Mouse (Mus musculus): ENCODE data around the gene Lpgat1. TPM values are rescaled to one million over a fixed set of nuclear protein-coding genes. Genes with fewer than 3 reads are reported as not detected.

Lpgat1 gene
- polyA plus RNA-seq, 1 experiment from 2014 or later: 31.0 TPM

DNA sequence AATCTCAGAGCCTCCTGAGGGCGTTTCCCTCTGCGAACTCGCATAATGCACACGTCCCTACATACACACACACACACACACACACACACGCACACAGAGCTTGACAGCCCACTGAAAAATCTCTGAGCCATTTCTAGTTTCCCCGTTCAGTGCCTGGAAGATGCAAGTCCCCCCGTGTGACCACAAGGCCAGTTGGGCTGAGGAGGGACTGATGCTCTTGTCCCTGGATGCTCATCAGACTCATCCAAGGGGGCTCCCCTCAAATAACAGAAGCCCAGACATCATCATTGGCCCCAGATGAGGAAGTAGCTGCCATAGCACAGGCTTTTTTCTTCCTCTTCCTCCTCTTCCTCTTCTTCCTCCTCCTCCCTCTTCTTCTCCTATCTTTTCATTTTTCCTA, 90.3 kb downstream of the Lpgat1 start:
- ATAC-seq: no peak
- WGBS: 93% methylated on average over 7 of the region's 7 CpGs
- no peak overlapping the region for H3K4me2 ChIP-seq (ENCODE audit: low read length)
- no peak overlapping the region for H3K27ac ChIP-seq (ENCODE audit: low read length)
- H3K4me3 ChIP-seq (ENCODE audit: low read depth, low read length): no peak overlapping the region
- H3K9ac ChIP-seq (ENCODE audit: low read depth, low read length): no peak overlapping the region
- no peaks in the 10 kb centered on the region for H3K9me3 ChIP-seq (replicated peaks; ENCODE audit: control insufficient read depth, low read length, poor library complexity, severe bottlenecking)
- no peaks in the 10 kb centered on the region for H3K27me3 ChIP-seq (ENCODE audit: control insufficient read depth, insufficient read depth, low read depth, low read length)
- no peaks in the 10 kb centered on the region for H3K36me3 ChIP-seq (ENCODE audit: control insufficient read depth, insufficient read depth, low read length)
- H3K4me1 ChIP-seq (ENCODE audit: control insufficient read depth, insufficient read depth, low read length): no peaks in the 10 kb centered on the region

DNA sequence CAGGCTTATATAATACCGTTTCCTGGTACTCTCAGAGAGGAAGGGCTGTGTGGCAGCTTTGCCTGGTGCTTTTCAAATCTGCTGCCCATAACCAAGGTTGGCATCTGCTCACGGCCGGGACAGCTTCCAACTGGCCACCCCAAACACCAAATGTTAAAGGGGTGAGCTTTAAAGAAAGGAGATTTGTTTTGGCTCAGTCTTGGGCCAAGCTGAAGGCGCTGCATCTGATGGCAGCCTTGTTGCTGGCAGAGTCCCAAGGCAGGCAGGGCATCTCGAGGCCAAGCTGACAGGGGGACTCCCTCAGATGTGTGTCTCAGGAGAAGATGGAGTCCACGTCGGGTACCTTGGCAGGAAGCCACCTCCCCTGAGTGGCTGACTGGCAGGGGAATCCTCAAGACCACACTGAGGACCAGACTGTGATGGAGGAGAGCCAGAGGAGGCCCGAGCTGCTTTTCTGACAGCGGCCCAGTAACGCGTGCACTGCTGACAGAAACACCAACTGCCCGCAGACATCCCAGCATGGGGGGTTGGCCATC, 91.1 kb downstream of the Lpgat1 start:
- H3K4me2 ChIP-seq (ENCODE audit: low read length): no peak overlapping the region
- no peaks in the 10 kb centered on the region for H3K27me3 ChIP-seq (ENCODE audit: control insufficient read depth, insufficient read depth, low read depth, low read length)
- H3K4me3 ChIP-seq (ENCODE audit: low read depth, low read length): no peak overlapping the region
- no peaks in the 10 kb centered on the region for H3K9me3 ChIP-seq (replicated peaks; ENCODE audit: control insufficient read depth, low read length, poor library complexity, severe bottlenecking)
- H3K4me1 ChIP-seq (ENCODE audit: control insufficient read depth, insufficient read depth, low read length): no peaks in the 10 kb centered on the region
- 69% methylated on average over 12 of the region's 12 CpGs for WGBS
- ATAC-seq: peak; percentile 95
- no peak overlapping the region for H3K9ac ChIP-seq (ENCODE audit: low read depth, low read length)
- H3K27ac ChIP-seq (ENCODE audit: low read length): no peak overlapping the region
- H3K36me3 ChIP-seq (ENCODE audit: control insufficient read depth, insufficient read depth, low read length): no peaks in the 10 kb centered on the region

DNA sequence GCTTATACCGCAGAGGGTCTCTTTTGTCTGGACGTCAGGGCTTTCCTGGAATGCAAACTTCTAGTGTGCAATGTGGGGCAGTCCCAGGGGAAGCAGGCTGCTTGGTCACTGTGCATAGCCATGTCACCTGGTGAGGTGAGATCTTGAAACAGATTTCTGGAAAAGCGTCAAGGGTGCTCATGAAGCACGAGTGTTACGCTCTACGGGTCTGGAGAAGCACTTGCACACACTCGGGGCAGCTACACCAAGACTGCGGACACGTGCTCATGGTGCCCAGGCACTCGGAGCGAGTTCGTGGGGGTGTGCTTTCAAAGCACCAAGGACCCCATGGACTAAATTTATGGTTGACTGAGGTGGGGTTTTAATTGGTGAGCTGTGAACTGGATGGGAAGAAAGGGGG, 94.1 kb downstream of the Lpgat1 start:
- Histone ChIP-seq H3K36me3 (ENCODE audit: control insufficient read depth, insufficient read depth, low read length) (no peaks in the 10 kb centered on the region), H3K9ac (ENCODE audit: low read depth, low read length) (no peak overlapping the region), H3K4me3 (ENCODE audit: low read depth, low read length) (no peak overlapping the region), H3K9me3 (replicated peaks; ENCODE audit: control insufficient read depth, low read length, poor library complexity, severe bottlenecking) (no peaks in the 10 kb centered on the region), H3K27ac (ENCODE audit: low read length) (no peak overlapping the region), H3K4me1 (ENCODE audit: control insufficient read depth, insufficient read depth, low read length) (no peaks in the 10 kb centered on the region), H3K4me2 (ENCODE audit: low read length) (no peak overlapping the region), H3K27me3 (ENCODE audit: control insufficient read depth, insufficient read depth, low read depth, low read length) (no peaks in the 10 kb centered on the region)
- 84% methylated on average over 12 of the region's 12 CpGs for WGBS
- no peak for ATAC-seq

DNA sequence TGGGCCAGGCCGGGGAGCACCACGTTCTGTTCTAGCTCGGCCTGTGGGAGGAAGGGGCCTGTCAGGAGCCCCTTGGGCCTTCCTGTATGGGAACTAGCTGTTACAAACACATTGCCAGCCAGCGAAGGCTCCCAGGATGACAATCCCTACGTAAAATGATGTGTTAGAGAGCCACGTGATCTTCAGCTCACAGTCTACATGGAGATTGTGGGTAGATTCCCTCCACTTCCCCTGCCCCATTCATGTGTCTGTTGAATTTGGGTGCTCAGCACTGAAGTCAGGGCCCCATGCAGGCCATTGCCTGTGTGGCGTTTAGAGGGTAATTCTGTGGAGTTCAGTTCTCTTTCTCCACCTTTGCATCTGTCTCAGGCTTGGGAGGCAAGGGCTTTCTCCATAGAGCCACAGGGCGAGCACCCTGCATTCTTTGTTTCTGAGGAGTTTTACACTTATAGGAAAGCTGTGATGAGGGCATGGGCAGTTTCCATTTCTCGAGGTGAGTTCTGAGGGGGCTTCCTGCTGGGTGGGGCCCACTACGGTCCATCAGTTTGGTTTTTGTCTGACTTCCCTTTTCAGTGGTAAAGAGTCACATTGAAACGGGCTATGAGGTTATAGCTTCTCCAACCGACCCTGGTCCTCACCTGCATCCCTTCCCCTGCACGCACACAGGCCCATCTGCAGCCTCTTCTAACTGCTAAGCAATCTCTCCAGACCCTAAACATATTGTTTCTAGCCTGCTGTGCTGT, 95.5 kb downstream of the Lpgat1 start:
- 89% methylated on average over 13 of the region's 13 CpGs for WGBS
- Histone ChIP-seq H3K4me2 (ENCODE audit: low read length) (no peak overlapping the region), H3K9ac (ENCODE audit: low read depth, low read length) (no peak overlapping the region), H3K4me1 (ENCODE audit: control insufficient read depth, insufficient read depth, low read length) (peaks cover 2% of the 10 kb centered on the region; the same call in 1 of the 2 replicates), H3K9me3 (replicated peaks; ENCODE audit: control insufficient read depth, low read length, poor library complexity, severe bottlenecking) (no peaks in the 10 kb centered on the region), H3K27me3 (ENCODE audit: control insufficient read depth, insufficient read depth, low read depth, low read length) (no peaks in the 10 kb centered on the region), H3K27ac (ENCODE audit: low read length) (no peak overlapping the region), H3K36me3 (ENCODE audit: control insufficient read depth, insufficient read depth, low read length) (no peaks in the 10 kb centered on the region), H3K4me3 (ENCODE audit: low read depth, low read length) (no peak overlapping the region)
- no peak for ATAC-seq

DNA sequence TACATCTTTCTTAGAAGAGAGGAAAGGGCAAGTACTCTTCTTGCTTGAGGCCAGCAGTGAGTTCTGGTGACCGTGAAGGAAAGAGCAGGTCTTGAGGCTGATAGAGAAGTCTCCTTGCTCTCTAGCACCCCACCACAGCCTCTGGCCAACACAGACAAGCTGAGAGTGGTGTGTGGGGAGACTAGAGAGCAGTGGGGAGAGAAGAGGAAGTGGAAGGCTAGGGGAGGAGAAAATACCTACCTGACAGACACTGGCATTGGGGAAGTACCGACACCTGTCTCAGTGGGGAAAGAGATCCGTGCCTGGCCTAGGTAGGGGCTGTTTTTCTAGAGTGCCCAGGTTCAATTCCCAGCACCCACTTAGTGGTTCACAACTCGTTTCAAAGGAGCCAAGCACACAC, 96.6 kb downstream of the Lpgat1 start:
- Histone ChIP-seq H3K36me3 (ENCODE audit: control insufficient read depth, insufficient read depth, low read length) (no peaks in the 10 kb centered on the region), H3K27ac (ENCODE audit: low read length) (no peak overlapping the region), H3K9ac (ENCODE audit: low read depth, low read length) (no peak overlapping the region), H3K4me1 (ENCODE audit: control insufficient read depth, insufficient read depth, low read length) (peaks cover 3% of the 10 kb centered on the region; the same call in 1 of the 2 replicates), H3K9me3 (replicated peaks; ENCODE audit: control insufficient read depth, low read length, poor library complexity, severe bottlenecking) (no peaks in the 10 kb centered on the region), H3K4me2 (ENCODE audit: low read length) (no peak overlapping the region), H3K4me3 (ENCODE audit: low read depth, low read length) (no peak overlapping the region), H3K27me3 (ENCODE audit: control insufficient read depth, insufficient read depth, low read depth, low read length) (no peaks in the 10 kb centered on the region)
- no peak for ATAC-seq
- WGBS: 81% methylated on average over 4 of the region's 4 CpGs

DNA sequence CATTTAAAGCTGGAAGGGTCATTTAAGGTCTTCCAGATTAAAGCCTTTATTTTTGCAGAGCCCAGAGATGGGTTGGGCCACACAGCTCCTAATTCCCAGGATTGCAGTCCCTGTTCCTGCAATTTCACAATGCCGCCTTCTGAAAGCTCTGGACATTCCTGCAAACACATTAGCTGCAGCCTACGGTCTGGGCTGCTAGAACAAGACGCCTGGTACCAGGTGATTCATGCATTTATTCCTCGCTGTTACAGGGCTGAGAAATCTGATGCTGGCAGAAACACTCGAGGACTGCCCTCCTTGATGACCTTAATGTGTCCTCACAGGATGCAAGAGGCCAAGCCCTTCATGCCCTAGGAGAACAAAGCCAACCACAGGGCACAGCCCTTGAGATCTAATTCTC, 97.3 kb downstream of the Lpgat1 start:
- Histone ChIP-seq H3K27me3 (ENCODE audit: control insufficient read depth, insufficient read depth, low read depth, low read length) (no peaks in the 10 kb centered on the region), H3K36me3 (ENCODE audit: control insufficient read depth, insufficient read depth, low read length) (no peaks in the 10 kb centered on the region), H3K4me3 (ENCODE audit: low read depth, low read length) (no peak overlapping the region), H3K9ac (ENCODE audit: low read depth, low read length) (no peak overlapping the region), H3K27ac (ENCODE audit: low read length) (no peak overlapping the region), H3K9me3 (replicated peaks; ENCODE audit: control insufficient read depth, low read length, poor library complexity, severe bottlenecking) (no peaks in the 10 kb centered on the region), H3K4me1 (ENCODE audit: control insufficient read depth, insufficient read depth, low read length) (peaks cover 3% of the 10 kb centered on the region; the same call in 1 of the 2 replicates), H3K4me2 (ENCODE audit: low read length) (no peak overlapping the region)
- WGBS: 66% methylated on average over 5 of the region's 5 CpGs
- no peak for ATAC-seq

DNA sequence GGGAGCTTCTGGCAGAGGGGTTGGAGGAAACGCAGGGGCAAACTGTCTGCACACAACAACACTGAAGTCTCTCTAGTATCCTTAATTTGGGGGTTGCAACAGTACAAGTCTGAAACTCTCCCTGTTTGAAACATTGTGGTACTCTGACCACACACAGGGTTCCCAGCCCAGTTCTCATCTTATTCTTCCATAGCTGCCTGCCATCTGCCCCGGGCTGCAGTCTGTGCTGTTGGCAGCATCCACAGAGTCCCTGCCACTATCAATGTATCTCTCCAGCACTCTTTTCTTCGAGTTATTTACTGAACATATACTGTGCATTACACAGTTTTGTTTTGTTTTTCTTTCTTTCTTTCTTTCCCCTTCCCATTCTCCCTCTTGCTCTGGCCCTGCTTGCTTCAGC, 99.0 kb downstream of the Lpgat1 start:
- H3K36me3 ChIP-seq (ENCODE audit: control insufficient read depth, insufficient read depth, low read length): no peaks in the 10 kb centered on the region
- peaks cover 8% of the 10 kb centered on the region for H3K4me1 ChIP-seq (ENCODE audit: control insufficient read depth, insufficient read depth, low read length)
- no peaks in the 10 kb centered on the region for H3K9me3 ChIP-seq (replicated peaks; ENCODE audit: control insufficient read depth, low read length, poor library complexity, severe bottlenecking)
- H3K4me3 ChIP-seq (ENCODE audit: low read depth, low read length): no peak overlapping the region
- H3K4me2 ChIP-seq (ENCODE audit: low read length): no peak overlapping the region
- no peaks in the 10 kb centered on the region for H3K27me3 ChIP-seq (ENCODE audit: control insufficient read depth, insufficient read depth, low read depth, low read length)
- 75% methylated on average over 3 of the region's 3 CpGs for WGBS
- ATAC-seq: no peak
- H3K9ac ChIP-seq (ENCODE audit: low read depth, low read length): no peak overlapping the region
- no peak overlapping the region for H3K27ac ChIP-seq (ENCODE audit: low read length)

DNA sequence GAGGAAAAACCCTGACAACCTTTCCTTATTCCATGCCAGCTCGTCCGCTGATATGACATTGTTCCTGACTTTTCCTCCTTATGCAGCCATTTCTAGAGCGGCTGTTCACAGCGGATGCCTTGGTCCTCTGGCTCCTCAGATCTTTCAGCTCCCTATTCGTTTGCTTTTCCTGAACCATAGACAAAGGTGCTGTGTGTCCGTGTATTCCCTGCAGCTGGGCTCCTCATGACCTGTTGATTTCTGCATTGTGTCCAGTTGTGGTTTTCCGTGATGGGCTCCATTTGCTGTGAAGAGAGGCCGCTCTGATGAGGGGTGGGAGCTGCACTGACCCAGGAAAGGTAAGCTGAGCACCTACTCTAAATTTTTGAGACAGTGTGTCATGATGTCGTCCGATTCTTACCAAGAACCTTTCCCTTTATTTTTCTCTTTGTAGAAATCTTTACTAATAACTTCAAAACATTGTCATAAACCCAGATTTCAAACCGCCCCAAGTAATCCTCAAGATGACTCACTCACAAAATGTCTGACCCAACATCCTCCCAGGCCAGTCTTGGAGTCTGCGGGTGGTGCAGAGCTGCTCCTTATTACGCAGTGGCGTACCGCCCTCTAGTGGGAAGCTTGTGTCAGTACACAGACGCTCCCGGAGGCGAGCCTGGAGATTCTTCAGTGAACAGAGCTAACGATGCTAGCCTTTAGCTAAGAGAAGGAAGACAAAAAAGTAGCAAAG, 99.9 kb downstream of the Lpgat1 start:
- peak; percentile 50 for ATAC-seq
- WGBS: 34% methylated on average over 19 of the region's 19 CpGs
- Histone ChIP-seq H3K9ac (ENCODE audit: low read depth, low read length) (0 out of 2 replicates have a peak overlapping the region, but pooled peaks have one; percentile 10), H3K4me3 (ENCODE audit: low read depth, low read length) (no peak overlapping the region), H3K4me1 (ENCODE audit: control insufficient read depth, insufficient read depth, low read length) (peaks cover 10% of the 10 kb centered on the region), H3K36me3 (ENCODE audit: control insufficient read depth, insufficient read depth, low read length) (no peaks in the 10 kb centered on the region), H3K9me3 (replicated peaks; ENCODE audit: control insufficient read depth, low read length, poor library complexity, severe bottlenecking) (no peaks in the 10 kb centered on the region), H3K27ac (ENCODE audit: low read length) (no peak overlapping the region), H3K4me2 (ENCODE audit: low read length) (no peak overlapping the region), H3K27me3 (ENCODE audit: control insufficient read depth, insufficient read depth, low read depth, low read length) (no peaks in the 10 kb centered on the region)

DNA sequence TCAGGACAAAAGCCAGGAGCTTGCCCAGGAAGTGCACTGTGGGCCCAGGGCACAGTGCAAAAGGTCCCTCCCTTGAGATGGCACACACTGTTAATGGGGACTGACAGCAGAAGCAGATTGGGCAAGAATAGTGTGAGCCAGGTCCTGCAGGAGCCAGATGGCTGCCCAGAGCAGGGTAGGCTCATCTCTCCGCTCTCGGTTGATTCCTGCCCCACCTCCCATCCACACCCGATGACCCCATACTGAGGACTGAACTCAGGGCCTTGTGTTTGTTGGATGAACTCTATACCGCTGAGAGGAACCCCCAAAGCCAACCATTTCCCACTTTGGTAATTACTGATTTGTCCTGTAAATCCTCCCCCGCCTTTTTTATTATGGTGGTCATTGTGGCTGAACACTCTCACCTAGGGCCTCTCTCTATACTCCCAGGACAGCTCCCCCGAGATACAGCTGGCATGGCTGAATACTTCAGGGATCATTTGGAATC, 100.6 kb downstream of the Lpgat1 start:
- Histone ChIP-seq H3K4me3 (ENCODE audit: low read depth, low read length) (no peak overlapping the region), H3K27ac (ENCODE audit: low read length) (no peak overlapping the region), H3K9ac (ENCODE audit: low read depth, low read length) (no peak overlapping the region), H3K27me3 (ENCODE audit: control insufficient read depth, insufficient read depth, low read depth, low read length) (no peaks in the 10 kb centered on the region), H3K4me2 (ENCODE audit: low read length) (no peak overlapping the region), H3K9me3 (replicated peaks; ENCODE audit: control insufficient read depth, low read length, poor library complexity, severe bottlenecking) (no peaks in the 10 kb centered on the region), H3K36me3 (ENCODE audit: control insufficient read depth, insufficient read depth, low read length) (no peaks in the 10 kb centered on the region), H3K4me1 (ENCODE audit: control insufficient read depth, insufficient read depth, low read length) (peaks cover 10% of the 10 kb centered on the region)
- WGBS: 39% methylated on average over 6 of the region's 6 CpGs
- ATAC-seq: peak; percentile 14; the same call in 1 of the 2 replicates

All from midbrain, embryonic 16.5 days (tissue).